Mouse (Mus musculus): Measurements from ENCODE around the gene Kctd10. TPM values are rescaled to one million over a fixed set of nuclear protein-coding genes. Genes with fewer than 3 reads are reported as not detected.
A peak's percentile ranks its signal among the peaks of the same experiment; 100 is the strongest.

The Kctd10 gene
- polyA plus RNA-seq, 1 experiment from 2014 or later: 86.2 TPM

- Histone ChIP-seq H3K9ac (ENCODE audit: low read depth, low read length) (no peak overlapping the region), H3K4me1 (ENCODE audit: control insufficient read depth, insufficient read depth, low read length) (peaks cover 12% of the 10 kb centered on the region; the same call in 1 of the 2 replicates), H3K27ac (ENCODE audit: low read depth, low read length) (no peak overlapping the region; the same call in 1 of the 2 replicates), H3K4me2 (replicated peaks; ENCODE audit: low read depth, low read length) (no peak overlapping the region), H3K36me3 (ENCODE audit: control insufficient read depth, insufficient read depth, low read length) (peaks cover 90% of the 10 kb centered on the region), H3K9me3 (ENCODE audit: control insufficient read depth, low read length) (no peaks in the 10 kb centered on the region), H3K27me3 (ENCODE audit: control insufficient read depth, insufficient read depth, low read length) (no peaks in the 10 kb centered on the region), H3K4me3 (ENCODE audit: low read length) (no peak overlapping the region)
- 85% methylated on average over 23 of the region's 23 CpGs for WGBS
- ATAC-seq (ENCODE audit: low FRiP score, low TSS enrichment): no peak
Measured at GRCm38 (mm10) chr5:114365043-114365752, 15.1 kb downstream of the Kctd10 start.

- Histone ChIP-seq H3K4me1 (ENCODE audit: control insufficient read depth, insufficient read depth, low read length) (peaks cover 6% of the 10 kb centered on the region), H3K9me3 (ENCODE audit: control insufficient read depth, low read length) (no peaks in the 10 kb centered on the region), H3K27ac (ENCODE audit: low read depth, low read length) (no peak overlapping the region), H3K9ac (ENCODE audit: low read depth, low read length) (no peak overlapping the region), H3K4me3 (ENCODE audit: low read length) (no peak overlapping the region), H3K4me2 (replicated peaks; ENCODE audit: low read depth, low read length) (no peak overlapping the region), H3K27me3 (ENCODE audit: control insufficient read depth, insufficient read depth, low read length) (no peaks in the 10 kb centered on the region), H3K36me3 (ENCODE audit: control insufficient read depth, insufficient read depth, low read length) (peaks cover 55% of the 10 kb centered on the region)
- 87% methylated on average over 15 of the region's 15 CpGs for WGBS
- no peak for ATAC-seq (ENCODE audit: low FRiP score, low TSS enrichment)
Measured at GRCm38 (mm10) chr5:114360968-114361367, 19.3 kb downstream of the Kctd10 start.

- Histone ChIP-seq H3K27me3 (ENCODE audit: control insufficient read depth, insufficient read depth, low read length) (no peaks in the 10 kb centered on the region), H3K36me3 (ENCODE audit: control insufficient read depth, insufficient read depth, low read length) (peaks cover 41% of the 10 kb centered on the region), H3K4me2 (replicated peaks; ENCODE audit: low read depth, low read length) (no peak overlapping the region), H3K9me3 (ENCODE audit: control insufficient read depth, low read length) (no peaks in the 10 kb centered on the region), H3K27ac (ENCODE audit: low read depth, low read length) (no peak overlapping the region), H3K4me1 (ENCODE audit: control insufficient read depth, insufficient read depth, low read length) (peaks cover 6% of the 10 kb centered on the region), H3K4me3 (ENCODE audit: low read length) (no peak overlapping the region), H3K9ac (ENCODE audit: low read depth, low read length) (no peak overlapping the region)
- ATAC-seq (ENCODE audit: low FRiP score, low TSS enrichment): no peak
- 63% methylated on average over 8 of the region's 8 CpGs for WGBS
Measured at GRCm38 (mm10) chr5:114359586-114359985, 20.7 kb downstream of the Kctd10 start.

- ATAC-seq (ENCODE audit: low FRiP score, low TSS enrichment): no peak
- Histone ChIP-seq H3K27ac (ENCODE audit: low read depth, low read length) (no peak overlapping the region), H3K4me3 (ENCODE audit: low read length) (no peak overlapping the region), H3K27me3 (ENCODE audit: control insufficient read depth, insufficient read depth, low read length) (no peaks in the 10 kb centered on the region), H3K9me3 (ENCODE audit: control insufficient read depth, low read length) (no peaks in the 10 kb centered on the region), H3K36me3 (ENCODE audit: control insufficient read depth, insufficient read depth, low read length) (peaks cover 34% of the 10 kb centered on the region), H3K4me2 (replicated peaks; ENCODE audit: low read depth, low read length) (no peak overlapping the region), H3K4me1 (ENCODE audit: control insufficient read depth, insufficient read depth, low read length) (peaks cover 6% of the 10 kb centered on the region), H3K9ac (ENCODE audit: low read depth, low read length) (no peak overlapping the region)
- WGBS: 79% methylated on average over 10 of the region's 10 CpGs
Measured at GRCm38 (mm10) chr5:114358833-114359232, 21.5 kb downstream of the Kctd10 start.

GRCm38 (mm10) chr5:114356936-114357751 is 23.2 kb downstream of the Kctd10 start:
- Histone ChIP-seq H3K36me3 (ENCODE audit: control insufficient read depth, insufficient read depth, low read length) (peaks cover 17% of the 10 kb centered on the region; the same call in 1 of the 2 replicates), H3K4me2 (replicated peaks; ENCODE audit: low read depth, low read length) (peak overlapping the region; percentile 8; the same call in 1 of the 2 replicates), H3K9me3 (ENCODE audit: control insufficient read depth, low read length) (no peaks in the 10 kb centered on the region), H3K4me3 (ENCODE audit: low read length) (no peak overlapping the region), H3K27me3 (ENCODE audit: control insufficient read depth, insufficient read depth, low read length) (no peaks in the 10 kb centered on the region), H3K27ac (ENCODE audit: low read depth, low read length) (peak overlapping the region; percentile 49; the same call in 1 of the 2 replicates), H3K9ac (ENCODE audit: low read depth, low read length) (peak overlapping the region; percentile 0; the same call in 1 of the 2 replicates), H3K4me1 (ENCODE audit: control insufficient read depth, insufficient read depth, low read length) (peaks cover 6% of the 10 kb centered on the region)
- peak; percentile 71 for ATAC-seq (ENCODE audit: low FRiP score, low TSS enrichment)
- 48% methylated on average over 23 of the region's 23 CpGs for WGBS

- Histone ChIP-seq H3K9me3 (ENCODE audit: control insufficient read depth, low read length) (no peaks in the 10 kb centered on the region), H3K4me2 (replicated peaks; ENCODE audit: low read depth, low read length) (peak overlapping the region; percentile 8; the same call in 1 of the 2 replicates), H3K9ac (ENCODE audit: low read depth, low read length) (peak overlapping the region; percentile 0; the same call in 1 of the 2 replicates), H3K4me1 (ENCODE audit: control insufficient read depth, insufficient read depth, low read length) (peaks cover 6% of the 10 kb centered on the region), H3K4me3 (ENCODE audit: low read length) (no peak overlapping the region), H3K36me3 (ENCODE audit: control insufficient read depth, insufficient read depth, low read length) (peaks cover 11% of the 10 kb centered on the region; the same call in 1 of the 2 replicates), H3K27ac (ENCODE audit: low read depth, low read length) (peak overlapping the region; percentile 49; the same call in 1 of the 2 replicates), H3K27me3 (ENCODE audit: control insufficient read depth, insufficient read depth, low read length) (no peaks in the 10 kb centered on the region)
- 26% methylated on average over 7 of the region's 7 CpGs for WGBS
- ATAC-seq (ENCODE audit: low FRiP score, low TSS enrichment): peak; percentile 81
Measured at GRCm38 (mm10) chr5:114356250-114356935, 23.9 kb downstream of the Kctd10 start.

GRCm38 (mm10) chr5:114351490-114351889 is 28.8 kb downstream of the Kctd10 start:
- no peak overlapping the region for H3K4me3 ChIP-seq (ENCODE audit: low read length)
- no peak overlapping the region for H3K4me2 ChIP-seq (replicated peaks; ENCODE audit: low read depth, low read length)
- no peaks in the 10 kb centered on the region; the same call in 1 of the 2 replicates for H3K4me1 ChIP-seq (ENCODE audit: control insufficient read depth, insufficient read depth, low read length)
- H3K27ac ChIP-seq (ENCODE audit: low read depth, low read length): no peak overlapping the region
- H3K9me3 ChIP-seq (ENCODE audit: control insufficient read depth, low read length): no peaks in the 10 kb centered on the region
- H3K27me3 ChIP-seq (ENCODE audit: control insufficient read depth, insufficient read depth, low read length): no peaks in the 10 kb centered on the region; the same call in 1 of the 2 replicates
- H3K9ac ChIP-seq (ENCODE audit: low read depth, low read length): no peak overlapping the region
- H3K36me3 ChIP-seq (ENCODE audit: control insufficient read depth, insufficient read depth, low read length): no peaks in the 10 kb centered on the region
- WGBS: 60% methylated on average over 10 of the region's 10 CpGs
- ATAC-seq (ENCODE audit: low FRiP score, low TSS enrichment): no peak

GRCm38 (mm10) chr5:114347005-114347404 is 33.3 kb downstream of the Kctd10 start:
- Histone ChIP-seq H3K27me3 (ENCODE audit: control insufficient read depth, insufficient read depth, low read length) (no peaks in the 10 kb centered on the region; the same call in 1 of the 2 replicates), H3K27ac (ENCODE audit: low read depth, low read length) (no peak overlapping the region), H3K9me3 (ENCODE audit: control insufficient read depth, low read length) (no peaks in the 10 kb centered on the region), H3K4me3 (ENCODE audit: low read length) (no peak overlapping the region), H3K36me3 (ENCODE audit: control insufficient read depth, insufficient read depth, low read length) (no peaks in the 10 kb centered on the region), H3K4me2 (replicated peaks; ENCODE audit: low read depth, low read length) (no peak overlapping the region), H3K9ac (ENCODE audit: low read depth, low read length) (no peak overlapping the region), H3K4me1 (ENCODE audit: control insufficient read depth, insufficient read depth, low read length) (no peaks in the 10 kb centered on the region)
- 85% methylated on average over 10 of the region's 10 CpGs for WGBS
- ATAC-seq (ENCODE audit: low FRiP score, low TSS enrichment): no peak
